Mouse (Mus musculus) liver, adult 2 months (tissue): ENCODE measurements around the gene Trim2.

ENCODE experiments used
- CTCF ChIP-seq: fragments of 200-500 bp; IDR thresholded peaks from 2 replicates; pipeline ENCODE4 v1.5.1; 2011; ENCODE audit warnings: low read depth, low read length, control low read depth
- POLR2A ChIP-seq: fragments of 200-500 bp; IDR thresholded peaks from 2 replicates; pipeline ENCODE4 v1.6.1; 2011; ENCODE audit warnings: low read length, control low read depth; ENCODE audit not compliant: insufficient read depth; ENCODE audit errors: extremely low read depth

GRCm38 (mm10) chr3:84220748-84221147 is 85.9 kb downstream of the Trim2 start:
- no peak for TF ChIP-seq CTCF
- TF ChIP-seq POLR2A = no peak
